Mouse (Mus musculus): Measurements from ENCODE around the gene Hectd4. TPM values are rescaled to one million over a fixed set of nuclear protein-coding genes. Genes with fewer than 3 reads are reported as not detected.
"Not testable (repeated sequence)": the region's sequence is repeated elsewhere in the genome, so short reads cannot be mapped to it uniquely, and the experiment has no call there.

Gene Hectd4
- polyA plus RNA-seq, 1 experiment from 2014 or later = 6.8 TPM

DNA sequence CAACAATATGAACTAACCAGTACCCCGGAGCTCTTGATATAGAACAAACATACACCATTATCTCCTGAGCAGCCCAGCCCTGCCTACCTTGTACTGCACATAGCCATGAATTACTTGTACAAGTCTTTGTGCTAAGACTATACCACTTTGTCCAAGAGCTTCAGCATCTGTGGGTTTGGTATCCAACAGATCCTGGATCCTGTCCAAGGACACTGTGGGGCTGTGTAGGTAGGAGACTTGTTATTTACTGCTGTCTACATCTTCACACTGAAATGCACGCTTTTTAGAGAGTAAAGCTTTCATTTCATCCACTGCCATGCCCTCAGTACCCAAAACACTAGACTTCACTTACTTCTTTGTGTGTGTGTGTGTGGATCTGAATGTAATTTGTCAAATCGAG lies 4.8 kb downstream of the Hectd4 start:
- Histone ChIP-seq H3K27ac (ENCODE audit: low read depth) (no peak overlapping the region), H3K4me2 (no peak overlapping the region), H3K36me3 (ENCODE audit: insufficient read depth) (no peaks in the 10 kb centered on the region), H3K4me3 (ENCODE audit: low read depth, low read length) (no peak overlapping the region), H3K27me3 (ENCODE audit: insufficient read depth, low read length) (no peaks in the 10 kb centered on the region), H3K9me3 (ENCODE audit: low read depth, low read length) (no peaks in the 10 kb centered on the region), H3K4me1 (ENCODE audit: insufficient read depth) (0 out of 2 replicates have a peak, but pooled peaks cover 2% of the 10 kb centered on the region), H3K9ac (no peak overlapping the region)
- WGBS = 91% methylated on average over 3 of the region's 3 CpGs
- ATAC-seq (ENCODE audit: insufficient read depth) (no peak), DNase-seq (no peak)
- TF ChIP-seq CTCF (IDR thresholded peaks at IDR 0.05; ENCODE audit: low read depth) = no peak

DNA sequence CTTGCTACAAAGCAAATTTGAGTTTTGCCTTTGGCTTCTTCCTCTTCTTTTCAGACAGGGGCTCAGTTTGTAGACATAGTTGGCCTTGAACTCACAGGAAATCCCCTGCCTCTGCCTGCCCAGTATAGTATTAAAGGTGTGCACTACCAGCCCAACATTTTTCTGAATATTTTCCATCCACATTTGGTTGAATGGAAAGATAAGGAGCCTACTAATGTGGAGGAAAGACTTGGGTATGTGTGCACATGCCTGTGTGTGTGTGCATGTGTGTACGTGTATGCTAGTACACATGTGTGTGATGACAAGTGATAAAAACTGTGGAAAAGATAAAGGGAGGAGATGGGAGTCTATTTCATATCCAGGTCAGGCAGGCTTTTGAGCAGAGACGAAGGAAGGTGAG lies 5.8 kb downstream of the Hectd4 start:
- TF ChIP-seq CTCF (IDR thresholded peaks at IDR 0.05; ENCODE audit: low read depth) = no peak
- H3K9me3 ChIP-seq (ENCODE audit: low read depth, low read length) = no peaks in the 10 kb centered on the region
- 0 out of 2 replicates have a peak, but pooled peaks cover 2% of the 10 kb centered on the region for H3K4me1 ChIP-seq (ENCODE audit: insufficient read depth)
- H3K4me2 ChIP-seq = no peak overlapping the region
- no peak for DNase-seq
- no peaks in the 10 kb centered on the region for H3K36me3 ChIP-seq (ENCODE audit: insufficient read depth)
- no peak for ATAC-seq (ENCODE audit: insufficient read depth)
- H3K4me3 ChIP-seq (ENCODE audit: low read depth, low read length) = no peak overlapping the region
- no peak overlapping the region for H3K27ac ChIP-seq (ENCODE audit: low read depth)
- H3K9ac ChIP-seq = no peak overlapping the region
- WGBS = 67% methylated on average over 2 of the region's 2 CpGs
- H3K27me3 ChIP-seq (ENCODE audit: insufficient read depth, low read length) = no peaks in the 10 kb centered on the region

- ATAC-seq (ENCODE audit: insufficient read depth) = no peak
- DNase-seq = no peak
- 61% methylated on average over 3 of the region's 3 CpGs for WGBS
- Histone ChIP-seq H3K4me1 (ENCODE audit: insufficient read depth) (0 out of 2 replicates have a peak, but pooled peaks cover 2% of the 10 kb centered on the region), H3K4me3 (ENCODE audit: low read depth, low read length) (no peak overlapping the region), H3K27ac (ENCODE audit: low read depth) (no peak overlapping the region), H3K36me3 (ENCODE audit: insufficient read depth) (no peaks in the 10 kb centered on the region), H3K4me2 (no peak overlapping the region), H3K9me3 (ENCODE audit: low read depth, low read length) (no peaks in the 10 kb centered on the region), H3K27me3 (ENCODE audit: insufficient read depth, low read length) (no peaks in the 10 kb centered on the region), H3K9ac (no peak overlapping the region)
- no peak for TF ChIP-seq CTCF (IDR thresholded peaks at IDR 0.05; ENCODE audit: low read depth)
These were observed 6.4 kb downstream of the Hectd4 start for GRCm38 (mm10) chr5:121226406-121226805.

DNA sequence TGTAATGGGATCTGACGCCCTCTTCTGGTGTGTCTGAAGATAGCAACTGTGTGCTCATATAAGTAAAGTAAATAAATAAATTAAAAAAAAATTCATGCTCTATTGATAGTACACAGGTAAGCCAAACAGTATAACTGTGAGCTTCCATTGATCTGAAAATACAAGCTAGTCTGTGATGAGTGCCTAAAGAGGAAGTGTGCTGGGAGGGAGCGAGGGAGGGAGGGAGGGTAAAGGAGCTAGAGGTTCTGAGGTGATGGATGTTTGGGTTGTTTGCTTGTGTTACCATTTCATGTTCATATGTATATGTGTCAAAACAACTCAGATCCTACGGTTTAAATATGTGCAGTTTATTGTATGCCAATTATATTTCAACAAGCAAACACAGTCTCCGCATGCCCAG lies 6.8 kb downstream of the Hectd4 start:
- no peaks in the 10 kb centered on the region for H3K27me3 ChIP-seq (ENCODE audit: insufficient read depth, low read length)
- no peaks in the 10 kb centered on the region for H3K9me3 ChIP-seq (ENCODE audit: low read depth, low read length)
- H3K4me2 ChIP-seq = no peak overlapping the region
- no peak overlapping the region for H3K27ac ChIP-seq (ENCODE audit: low read depth)
- H3K36me3 ChIP-seq (ENCODE audit: insufficient read depth) = no peaks in the 10 kb centered on the region
- no peak for DNase-seq
- WGBS = 79% methylated on average over 4 of the region's 4 CpGs
- H3K9ac ChIP-seq = no peak overlapping the region
- ATAC-seq (ENCODE audit: insufficient read depth) = no peak
- no peak overlapping the region for H3K4me3 ChIP-seq (ENCODE audit: low read depth, low read length)
- no peak for TF ChIP-seq CTCF (IDR thresholded peaks at IDR 0.05; ENCODE audit: low read depth)
- H3K4me1 ChIP-seq (ENCODE audit: insufficient read depth) = 0 out of 2 replicates have a peak, but pooled peaks cover under 1% of the 10 kb centered on the region

DNA sequence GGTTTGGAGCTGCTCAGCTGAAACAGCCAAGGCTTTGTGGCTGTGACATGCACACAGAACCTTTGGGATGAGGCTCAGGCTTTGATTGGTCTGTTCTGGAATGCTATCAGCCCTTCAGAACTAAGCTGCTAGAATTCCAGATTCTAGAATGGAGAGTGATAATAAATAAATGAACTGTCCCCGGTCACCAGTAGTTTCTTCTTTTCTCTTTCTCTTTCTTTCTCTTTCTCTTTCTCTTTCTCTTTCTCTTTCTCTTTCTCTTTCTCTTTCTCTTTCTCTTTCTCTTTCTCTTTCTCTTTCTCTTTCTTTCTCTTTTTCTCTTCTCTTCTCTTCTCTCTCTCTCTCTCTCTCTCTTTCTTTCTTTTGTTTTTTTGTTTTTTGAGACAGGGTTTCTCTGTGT lies 7.3 kb downstream of the Hectd4 start:
- not testable (repeated sequence) for H3K4me3 ChIP-seq (ENCODE audit: low read depth, low read length); H3K4me1 ChIP-seq (ENCODE audit: insufficient read depth); ATAC-seq (ENCODE audit: insufficient read depth); DNase-seq; H3K9ac ChIP-seq; H3K36me3 ChIP-seq (ENCODE audit: insufficient read depth); H3K4me2 ChIP-seq; H3K27ac ChIP-seq (ENCODE audit: low read depth); H3K9me3 ChIP-seq (ENCODE audit: low read depth, low read length); H3K27me3 ChIP-seq (ENCODE audit: insufficient read depth, low read length)
- WGBS = 66% methylated on average over 1 of the region's 1 CpGs

DNA sequence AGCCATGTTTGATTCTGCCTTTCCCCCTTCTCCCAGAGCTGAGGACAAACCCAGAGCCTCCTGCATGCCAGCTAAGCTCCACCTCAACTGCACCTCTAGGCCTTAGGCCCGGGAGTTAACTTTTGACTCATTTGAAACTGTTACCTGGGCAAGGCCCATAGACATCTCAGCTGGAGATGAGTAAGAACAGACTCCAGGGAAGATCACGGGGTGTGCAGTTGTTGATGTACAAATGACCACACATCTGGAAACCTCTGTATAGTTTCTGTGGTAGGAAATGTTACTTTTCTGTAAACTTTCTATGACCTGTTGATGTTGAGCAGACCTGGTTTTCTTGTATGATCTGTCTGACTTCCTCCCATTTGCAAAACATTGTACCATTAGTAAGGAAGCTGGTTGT lies 9.2 kb downstream of the Hectd4 start:
- Histone ChIP-seq H3K4me2 (no peak overlapping the region), H3K36me3 (ENCODE audit: insufficient read depth) (no peaks in the 10 kb centered on the region), H3K4me1 (ENCODE audit: insufficient read depth) (no peaks in the 10 kb centered on the region), H3K9ac (no peak overlapping the region), H3K27me3 (ENCODE audit: insufficient read depth, low read length) (no peaks in the 10 kb centered on the region), H3K27ac (ENCODE audit: low read depth) (no peak overlapping the region), H3K9me3 (ENCODE audit: low read depth, low read length) (no peaks in the 10 kb centered on the region), H3K4me3 (ENCODE audit: low read depth, low read length) (no peak overlapping the region)
- WGBS = 86% methylated on average over 2 of the region's 2 CpGs
- DNase-seq = no peak
- no peak for ATAC-seq (ENCODE audit: insufficient read depth)
- TF ChIP-seq CTCF (IDR thresholded peaks at IDR 0.05; ENCODE audit: low read depth) = no peak

DNA sequence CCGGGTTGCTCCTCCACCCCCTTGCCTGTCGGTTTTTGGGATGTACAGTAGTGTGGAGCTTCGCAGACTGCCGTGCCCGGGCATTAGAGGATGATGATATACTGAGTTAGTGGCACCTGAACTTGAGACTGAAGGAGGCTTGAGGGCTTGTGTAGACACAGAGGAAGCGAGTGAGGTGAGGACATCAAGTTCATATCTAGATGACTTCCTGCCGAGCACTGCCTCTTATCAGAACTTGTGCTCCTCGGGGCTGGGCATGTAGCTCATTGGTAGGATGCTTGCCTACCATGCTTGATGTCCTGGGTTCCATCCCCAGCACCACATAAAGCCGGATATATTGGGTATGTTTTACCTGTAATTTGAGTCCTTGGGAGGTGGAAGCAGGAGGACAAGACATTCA lies 10.8 kb downstream of the Hectd4 start:
- DNase-seq (no peak), ATAC-seq (ENCODE audit: insufficient read depth) (no peak)
- TF ChIP-seq CTCF (IDR thresholded peaks at IDR 0.05; ENCODE audit: low read depth) = no peak
- Histone ChIP-seq H3K4me3 (ENCODE audit: low read depth, low read length) (no peak overlapping the region), H3K27me3 (ENCODE audit: insufficient read depth, low read length) (no peaks in the 10 kb centered on the region), H3K9me3 (ENCODE audit: low read depth, low read length) (no peaks in the 10 kb centered on the region), H3K27ac (ENCODE audit: low read depth) (no peak overlapping the region), H3K4me2 (no peak overlapping the region), H3K36me3 (ENCODE audit: insufficient read depth) (no peaks in the 10 kb centered on the region), H3K4me1 (ENCODE audit: insufficient read depth) (no peaks in the 10 kb centered on the region), H3K9ac (no peak overlapping the region)
- 77% methylated on average over 9 of the region's 9 CpGs for WGBS

- ATAC-seq (ENCODE audit: insufficient read depth) (no peak), DNase-seq (no peak)
- Histone ChIP-seq H3K9me3 (ENCODE audit: low read depth, low read length) (no peaks in the 10 kb centered on the region), H3K4me1 (ENCODE audit: insufficient read depth) (no peaks in the 10 kb centered on the region), H3K9ac (no peak overlapping the region), H3K27me3 (ENCODE audit: insufficient read depth, low read length) (no peaks in the 10 kb centered on the region), H3K36me3 (ENCODE audit: insufficient read depth) (no peaks in the 10 kb centered on the region), H3K27ac (ENCODE audit: low read depth) (no peak overlapping the region), H3K4me3 (ENCODE audit: low read depth, low read length) (no peak overlapping the region), H3K4me2 (no peak overlapping the region)
- 91% methylated on average over 1 of the region's 1 CpGs for WGBS
- no peak for TF ChIP-seq CTCF (IDR thresholded peaks at IDR 0.05; ENCODE audit: low read depth)
These were observed 12.8 kb downstream of the Hectd4 start for GRCm38 (mm10) chr5:121232789-121233188.

All from lung, embryonic 14.5 days (tissue).